Mouse (Mus musculus) midbrain, postnatal 0 days (tissue): ENCODE results near the gene Zfr2. TPM values are rescaled to one million over a fixed set of nuclear protein-coding genes. Genes with fewer than 3 reads are reported as not detected.

Experiments
- ATAC-seq: fragments of 200-750 bp; cut with Nextera tagmentation; 2 replicates; pipeline ENCODE4 v1.8.0; 2017; ENCODE audit warnings: moderate number of reproducible peaks, mild to moderate bottlenecking, moderate TSS enrichment, moderate library complexity; ENCODE audit not compliant: low FRiP score
- DNase-seq: peaks from one replicate; pipeline ENCODE4 v3.0.0-alpha.2; 2015; ENCODE audit warnings: low spot score
- H3K27ac ChIP-seq: fragments of 300-500 bp; sonication (generic); 2 replicates; pipeline ENCODE4 v1.5.1; 2014; ENCODE audit warnings: low read depth, mild to moderate bottlenecking, low read length, mixed read lengths
- H3K27me3 ChIP-seq: fragments of 300-500 bp; sonication (generic); 2 replicates; pipeline ENCODE4 v1.6.1; 2014; ENCODE audit warnings: low read length, control low read depth, mixed read lengths; ENCODE audit not compliant: insufficient read depth
- H3K36me3 ChIP-seq: fragments of 300-500 bp; sonication (generic); 2 replicates; pipeline ENCODE4 v1.6.1; 2014; ENCODE audit warnings: low read length, control low read depth, mixed read lengths; ENCODE audit not compliant: insufficient read depth
- H3K4me1 ChIP-seq: fragments of 300-500 bp; sonication (generic); 2 replicates; pipeline ENCODE4 v1.6.1; 2014; ENCODE audit warnings: mild to moderate bottlenecking, control low read depth, antibody characterized with exemption, low read length, mixed read lengths; ENCODE audit not compliant: insufficient read depth
- H3K4me2 ChIP-seq: fragments of 300-500 bp; sonication (generic); 2 replicates; pipeline ENCODE4 v1.6.1; 2014; ENCODE audit warnings: low read depth, mild to moderate bottlenecking, low read length, mixed read lengths; ENCODE audit not compliant: poor library complexity, severe bottlenecking
- H3K4me3 ChIP-seq: fragments of 300-500 bp; sonication (generic); 2 replicates; pipeline ENCODE4 v1.5.1; 2014; ENCODE audit warnings: low read depth, mild to moderate bottlenecking, low read length, moderate library complexity
- H3K9ac ChIP-seq: fragments of 300-500 bp; sonication (generic); replicated peaks from 2 replicates; pipeline ENCODE4 v1.6.1; 2014; ENCODE audit warnings: mild to moderate bottlenecking, low read length, moderate library complexity, mixed read lengths; ENCODE audit not compliant: poor library complexity, severe bottlenecking
- H3K9me3 ChIP-seq: fragments of 300-500 bp; sonication (generic); 2 replicates; pipeline ENCODE4 v1.6.1; 2016; ENCODE audit warnings: low read length, control low read depth
- CTCF ChIP-seq: IDR thresholded peaks from 2 replicates; pipeline ENCODE4 v1.5.1; 2016; ENCODE audit warnings: antibody characterized with exemption, mild to moderate bottlenecking
- WGBS: fragments of 180-500 bp; shearing (Covaris S2); extraction: QIAGEN DNeasy Blood & Tissue Kit; methylation state at CpG from one replicate; pipeline ENCODE4 v1.1.7; 2014; 5-methylcytosine and 5-hydroxymethylcytosine counted together
- polyA plus RNA-seq: library from polyadenylated mRNA; unstranded; fragments of >200 nt; fragmentation: Nextera tagmentation; extraction: Ambion mirVana; gene quantifications from 2 replicates; pipeline ENCODE4 v1.2.1, GENCODE M21; 2015
- total RNA-seq: library from RNA; depleted of rRNA; stranded (reverse); fragments of >200 nt; gene quantifications from 2 replicates; pipeline ENCODE4 v1.2.3, GENCODE M21; 2014

Gene Zfr2
- total and polyA plus RNA-seq, 2 experiments from 2014 or later, result 25.3 to 61.3 TPM

DNA sequence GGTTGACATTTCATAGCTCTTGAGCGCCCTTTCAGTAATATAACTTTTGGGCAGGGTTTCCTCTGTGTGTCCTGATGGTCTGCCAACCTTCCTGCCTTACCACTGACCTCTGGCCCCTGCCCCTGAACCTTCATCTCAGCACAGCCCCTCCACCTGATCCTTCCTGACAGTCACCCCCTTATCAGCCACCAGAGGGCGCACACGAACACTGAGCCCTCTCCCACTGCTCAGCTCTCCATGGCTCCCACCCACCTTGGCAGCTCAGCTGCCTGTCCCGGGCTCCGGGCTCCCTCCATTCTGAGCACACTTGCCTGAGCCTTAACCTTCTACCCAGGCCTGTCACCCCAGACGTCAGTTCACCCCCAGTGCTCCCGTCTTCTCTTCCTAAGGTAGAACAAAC lies 56.3 kb downstream of the Zfr2 start:
- Histone ChIP-seq H3K4me1 (peaks cover 7% of the 10 kb centered on the region), H3K9me3 (no peaks in the 10 kb centered on the region), H3K36me3 (no peaks in the 10 kb centered on the region), H3K4me3 (no peak overlapping the region), H3K27ac (no peak overlapping the region), H3K9ac (no peak overlapping the region), H3K4me2 (no peak overlapping the region), H3K27me3 (no peaks in the 10 kb centered on the region)
- WGBS, result 5% methylated on average over 7 of the region's 7 CpGs
- DNase-seq, result peak; percentile 73
- no peak for ATAC-seq
- peak; percentile 93 for TF ChIP-seq CTCF

- Histone ChIP-seq H3K9ac (no peak overlapping the region), H3K9me3 (no peaks in the 10 kb centered on the region), H3K4me3 (no peak overlapping the region), H3K4me2 (no peak overlapping the region), H3K27me3 (no peaks in the 10 kb centered on the region), H3K27ac (no peak overlapping the region), H3K36me3 (no peaks in the 10 kb centered on the region), H3K4me1 (peaks cover 13% of the 10 kb centered on the region)
- TF ChIP-seq CTCF, result no peak
- 60% methylated on average over 14 of the region's 14 CpGs for WGBS
- no peak for ATAC-seq
- DNase-seq, result no peak
These were observed 56.9 kb downstream of the Zfr2 start for GRCm38 (mm10) chr10:81289811-81290210.

DNA sequence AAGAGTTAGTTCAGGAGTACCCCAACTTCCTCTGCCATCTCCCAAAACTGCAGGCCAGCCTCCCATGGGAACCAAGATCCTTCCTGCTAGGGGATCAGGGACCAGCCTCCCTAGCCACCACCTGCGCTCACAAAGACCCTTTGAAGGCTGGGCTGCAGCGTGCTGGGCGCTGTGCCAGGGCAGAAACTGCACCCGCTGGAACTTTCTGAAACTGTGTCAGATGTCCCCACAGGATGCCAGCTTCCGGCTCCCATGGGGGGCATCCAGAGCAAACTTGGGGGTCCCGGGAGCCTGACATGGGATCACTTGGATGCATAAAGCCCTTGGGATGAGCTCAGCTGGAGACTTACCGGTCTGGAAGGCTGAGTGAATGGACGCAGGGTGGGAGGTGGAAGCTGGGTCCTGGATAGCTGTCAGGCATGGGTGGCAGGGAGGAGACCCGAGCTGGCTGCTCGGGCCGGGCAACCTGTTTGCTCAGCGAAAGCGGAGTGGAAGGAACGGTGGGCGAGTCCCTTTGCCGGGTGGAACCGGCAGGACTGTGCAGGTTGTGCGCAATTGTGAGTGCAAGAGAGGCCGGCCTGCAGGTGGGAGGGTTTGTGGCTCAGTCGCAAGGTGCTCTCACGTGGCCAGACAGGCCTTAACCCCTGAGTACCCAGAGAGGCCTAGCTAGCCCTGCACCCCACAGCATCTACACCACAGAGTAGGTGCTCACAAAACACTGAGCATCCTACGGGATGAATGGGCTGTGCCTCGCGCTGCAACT lies 57.9 kb downstream of the Zfr2 start:
- Histone ChIP-seq H3K36me3 (no peaks in the 10 kb centered on the region), H3K9me3 (no peaks in the 10 kb centered on the region), H3K27ac (no peak overlapping the region), H3K4me2 (peak overlapping the region; percentile 20; the same call in 1 of the 2 replicates), H3K4me1 (peaks cover 18% of the 10 kb centered on the region), H3K27me3 (no peaks in the 10 kb centered on the region), H3K4me3 (peak overlapping the region; percentile 11; the same call in 1 of the 2 replicates), H3K9ac (no peak overlapping the region)
- ATAC-seq (no peak), DNase-seq (no peak)
- 17% methylated on average over 24 of the region's 24 CpGs for WGBS
- TF ChIP-seq CTCF, result no peak

GRCm38 (mm10) chr10:81291511-81292104 lies 58.7 kb downstream of the Zfr2 start, which contains the start of gene Tjp3:
Gene Tjp3 (minus strand): TSS chr10:81291581.
- ATAC-seq (no peak), DNase-seq (no peak)
- Histone ChIP-seq H3K9ac (no peak within 1 kb of the TSS), H3K4me3 (peak within 1 kb of the TSS; percentile 70; the same call in 1 of the 2 replicates), H3K27me3 (no peaks in the 10 kb centered on the region), H3K27ac (no peak within 1 kb of the TSS), H3K9me3 (no peaks in the 10 kb centered on the region), H3K36me3 (no peaks in the 10 kb centered on the region), H3K4me2 (peak within 1 kb of the TSS; percentile 20; the same call in 1 of the 2 replicates), H3K4me1 (peaks cover 18% of the 10 kb centered on the region)
- no peak for TF ChIP-seq CTCF
- 81% methylated on average over 9 of the region's 9 CpGs for WGBS

- Histone ChIP-seq H3K9ac (peak within 1 kb of the TSS; percentile 92), H3K27me3 (no peaks in the 10 kb centered on the region), H3K27ac (peak within 1 kb of the TSS; percentile 84), H3K9me3 (no peaks in the 10 kb centered on the region), H3K4me1 (peaks cover 18% of the 10 kb centered on the region), H3K4me2 (peak within 1 kb of the TSS; percentile 94), H3K36me3 (no peaks in the 10 kb centered on the region), H3K4me3 (peak within 1 kb of the TSS; percentile 70)
- peak; percentile 89 for TF ChIP-seq CTCF
- WGBS, result under 1% methylated on average over 71 of the region's 80 CpGs
- DNase-seq (peak; percentile 99), ATAC-seq (peak; percentile 95)
These were observed 59.8 kb downstream of the Zfr2 start, which contains the start of gene Pip5k1c for GRCm38 (mm10) chr10:81292554-81293333. Gene Pip5k1c (plus strand): TSS chr10:81292963.
